16 mouse cellular contexts compared by ENCODE assay signal in genomic region chr4:84632832-84633789, GRCm38 (mm10). TPM values are rescaled to one million over a fixed set of nuclear protein-coding genes. Genes with fewer than 3 reads are reported as not detected.
A peak's percentile ranks its signal among the peaks of the same experiment; 100 is the strongest.
DNase-seq lines count a peak whose midpoint lies in the region; ATAC-seq and TF ChIP-seq lines count a peak whose summit lies in the region.
"Had no signal": no experiment of that assay in that cellular context is flagged by ENCODE, and none has a peak within 500 bp of the region (broad histone marks: within the 10 kb centered on the region; RNA-seq: fewer than 3 reads in every experiment).

No protein-coding gene starts in this region.

- H3K4me3 ChIP-seq in stomach, embryonic 14.5 days (ENCODE audit: low read depth, low read length), result no peak overlapping the region
- no peak overlapping the region for H3K4me3 ChIP-seq in stomach, postnatal 0 days (ENCODE audit: low read depth, low read length)
- H3K4me3 ChIP-seq in embryonic facial prominence, embryonic 13.5 days, result no peak overlapping the region
- no peak overlapping the region for H3K4me3 ChIP-seq in stomach, embryonic 16.5 days (replicated peaks; ENCODE audit: low read length)
- H3K4me3 ChIP-seq: midbrain, embryonic 12.5 days; myocyte had no signal

- DNase-seq in stomach, postnatal 0 days (ENCODE audit: low spot score), result no peak
- DNase-seq in gonadal fat pad, adult 2 months (ENCODE audit: low read depth), result peak; percentile 70
- DNase-seq in c-Kit-positive CD71-positive TER-119-positive erythroid progenitor cells, embryonic 14.5 days (ENCODE audit: low spot score), result no peak
- DNase-seq in urinary bladder, postnatal 4 days (ENCODE audit: low spot score in 2 of 2), result no peak
- DNase-seq in right cerebral cortex, adult 2 months (ENCODE audit: low spot score in 2 of 2), result no peak
- DNase-seq: cerebellum, adult 2 months; heart, postnatal 10 days; layer of hippocampus, adult 9-11 months; left cerebral cortex, postnatal 4 days; thymus, adult 2 months had no signal

- no peaks in the 10 kb centered on the region for H3K27me3 ChIP-seq in stomach, embryonic 14.5 days (ENCODE audit: control insufficient read depth, insufficient read depth, low read length)
- H3K27me3 ChIP-seq in stomach, postnatal 0 days (ENCODE audit: control insufficient read depth, insufficient read depth, low read length), result no peaks in the 10 kb centered on the region
- no peaks in the 10 kb centered on the region for H3K27me3 ChIP-seq in embryonic facial prominence, embryonic 13.5 days
- no peaks in the 10 kb centered on the region for H3K27me3 ChIP-seq in stomach, embryonic 16.5 days (ENCODE audit: control insufficient read depth, insufficient read depth, low read length)

- H3K27ac ChIP-seq in stomach, embryonic 14.5 days (ENCODE audit: low read length), result peak overlapping the region; percentile 77
- no peak overlapping the region for H3K27ac ChIP-seq in stomach, postnatal 0 days (replicated peaks)
- H3K27ac ChIP-seq in embryonic facial prominence, embryonic 13.5 days, result peak overlapping the region; percentile 84
- peak overlapping the region; percentile 42 for H3K27ac ChIP-seq in stomach, embryonic 16.5 days (ENCODE audit: low read length)
- H3K27ac ChIP-seq: midbrain, embryonic 12.5 days had no signal

- no peak for TF ChIP-seq CTCF in stomach, postnatal 0 days (IDR thresholded peaks at IDR 0.05; ENCODE audit: low read depth)

- H3K4me2 ChIP-seq in stomach, embryonic 14.5 days (replicated peaks; ENCODE audit: low read depth, low read length), result no peak overlapping the region
- H3K4me2 ChIP-seq in stomach, postnatal 0 days (replicated peaks; ENCODE audit: low read depth), result no peak overlapping the region
- H3K4me2 ChIP-seq in embryonic facial prominence, embryonic 13.5 days, result peak overlapping the region; percentile 42
- H3K4me2 ChIP-seq in stomach, embryonic 16.5 days (ENCODE audit: low read depth, low read length), result no peak overlapping the region
- H3K4me2 ChIP-seq: midbrain, embryonic 12.5 days had no signal

- no peaks in the 10 kb centered on the region for H3K36me3 ChIP-seq in stomach, embryonic 14.5 days (ENCODE audit: control insufficient read depth, insufficient read depth, low read length)
- H3K36me3 ChIP-seq in stomach, postnatal 0 days (ENCODE audit: control insufficient read depth, insufficient read depth, low read length), result no peaks in the 10 kb centered on the region
- H3K36me3 ChIP-seq in embryonic facial prominence, embryonic 13.5 days, result no peaks in the 10 kb centered on the region
- no peaks in the 10 kb centered on the region for H3K36me3 ChIP-seq in stomach, embryonic 16.5 days (ENCODE audit: control insufficient read depth, insufficient read depth, low read length)
- H3K36me3 ChIP-seq: midbrain, embryonic 12.5 days had no signal

- no peaks in the 10 kb centered on the region for H3K9me3 ChIP-seq in stomach, embryonic 14.5 days (ENCODE audit: control insufficient read depth, low read depth, low read length)
- no peaks in the 10 kb centered on the region for H3K9me3 ChIP-seq in stomach, postnatal 0 days (ENCODE audit: control insufficient read depth, low read length)
- no peaks in the 10 kb centered on the region for H3K9me3 ChIP-seq in embryonic facial prominence, embryonic 13.5 days
- no peaks in the 10 kb centered on the region for H3K9me3 ChIP-seq in stomach, embryonic 16.5 days (replicated peaks; ENCODE audit: control insufficient read depth, low read length)
- H3K9me3 ChIP-seq: midbrain, embryonic 12.5 days had no signal

- no peak for TF ChIP-seq EP300 in stomach, postnatal 0 days (optimal IDR thresholded peaks at IDR 0.05)

- ATAC-seq in stomach, embryonic 14.5 days (ENCODE audit: insufficient number of reproducible peaks, insufficient read depth, low FRiP score, low read depth), result no peak
- ATAC-seq in stomach, postnatal 0 days (ENCODE audit: low FRiP score, low TSS enrichment), result no peak
- ATAC-seq in embryonic facial prominence, embryonic 13.5 days (ENCODE audit: insufficient number of reproducible peaks, insufficient read depth, low FRiP score, low TSS enrichment, low read depth), result no peak
- ATAC-seq in stomach, embryonic 16.5 days (ENCODE audit: insufficient read depth, low FRiP score), result no peak
- ATAC-seq: CD4-positive, CD25-positive, alpha-beta regulatory T cell, adult 4 months had no signal

- H3K4me1 ChIP-seq in stomach, embryonic 14.5 days (ENCODE audit: control insufficient read depth, insufficient read depth, low read length), result peaks cover 57% of the 10 kb centered on the region
- H3K4me1 ChIP-seq in stomach, postnatal 0 days (replicated peaks; ENCODE audit: control insufficient read depth, insufficient read depth), result no peaks in the 10 kb centered on the region
- peaks cover 57% of the 10 kb centered on the region for H3K4me1 ChIP-seq in embryonic facial prominence, embryonic 13.5 days
- peaks cover 44% of the 10 kb centered on the region for H3K4me1 ChIP-seq in stomach, embryonic 16.5 days (ENCODE audit: control insufficient read depth, insufficient read depth, low read length)

- WGBS in stomach, embryonic 14.5 days, result 30% methylated on average over 12 of the region's 12 CpGs
- WGBS in stomach, postnatal 0 days, result 43% methylated on average over 12 of the region's 12 CpGs
- 31% methylated on average over 12 of the region's 12 CpGs for WGBS in embryonic facial prominence, embryonic 13.5 days
- 35% methylated on average over 12 of the region's 12 CpGs for WGBS in stomach, embryonic 16.5 days

- no peak overlapping the region for H3K9ac ChIP-seq in stomach, embryonic 14.5 days (replicated peaks; ENCODE audit: low read depth, low read length)
- H3K9ac ChIP-seq in stomach, postnatal 0 days (ENCODE audit: low read length), result no peak overlapping the region
- 0 out of 2 replicates have a peak overlapping the region, but pooled peaks have one; percentile 1 for H3K9ac ChIP-seq in embryonic facial prominence, embryonic 13.5 days
- no peak overlapping the region for H3K9ac ChIP-seq in stomach, embryonic 16.5 days (ENCODE audit: low read length)
- H3K9ac ChIP-seq: midbrain, embryonic 12.5 days had no signal

RNA-seq across cellular contexts. Expression of gene Bnc2, which starts 42.0 kb away (rescaled TPM):
- polyA plus RNA-seq in stomach, embryonic 14.5 days (2014; fragmentation: Nextera tagmentation; extraction: Ambion mirVana), result 28.3 and 35.7 TPM in 2 replicates
- polyA plus RNA-seq in stomach, postnatal 0 days (2015; fragmentation: Nextera tagmentation; extraction: Ambion mirVana), result 5.8 and 6.9 TPM in 2 replicates
- polyA plus RNA-seq in embryonic facial prominence, embryonic 13.5 days (2015; fragmentation: Nextera tagmentation; extraction: Ambion mirVana), result 28.8 and 33.8 TPM in 2 replicates
- polyA plus RNA-seq in gonadal fat pad, adult 2 months (2012; rRNA removed), result 6.8 and 11.0 TPM in 2 replicates
- polyA plus RNA-seq in stomach, embryonic 16.5 days (2015; fragmentation: Nextera tagmentation; extraction: Ambion mirVana), result 17.2 and 18.5 TPM in 2 replicates
- polyA plus RNA-seq: CD4-positive, CD25-positive, alpha-beta regulatory T cell, adult 4 months had no signal
